Mouse (Mus musculus): ENCODE measurements around the gene H2afv.

DNA sequence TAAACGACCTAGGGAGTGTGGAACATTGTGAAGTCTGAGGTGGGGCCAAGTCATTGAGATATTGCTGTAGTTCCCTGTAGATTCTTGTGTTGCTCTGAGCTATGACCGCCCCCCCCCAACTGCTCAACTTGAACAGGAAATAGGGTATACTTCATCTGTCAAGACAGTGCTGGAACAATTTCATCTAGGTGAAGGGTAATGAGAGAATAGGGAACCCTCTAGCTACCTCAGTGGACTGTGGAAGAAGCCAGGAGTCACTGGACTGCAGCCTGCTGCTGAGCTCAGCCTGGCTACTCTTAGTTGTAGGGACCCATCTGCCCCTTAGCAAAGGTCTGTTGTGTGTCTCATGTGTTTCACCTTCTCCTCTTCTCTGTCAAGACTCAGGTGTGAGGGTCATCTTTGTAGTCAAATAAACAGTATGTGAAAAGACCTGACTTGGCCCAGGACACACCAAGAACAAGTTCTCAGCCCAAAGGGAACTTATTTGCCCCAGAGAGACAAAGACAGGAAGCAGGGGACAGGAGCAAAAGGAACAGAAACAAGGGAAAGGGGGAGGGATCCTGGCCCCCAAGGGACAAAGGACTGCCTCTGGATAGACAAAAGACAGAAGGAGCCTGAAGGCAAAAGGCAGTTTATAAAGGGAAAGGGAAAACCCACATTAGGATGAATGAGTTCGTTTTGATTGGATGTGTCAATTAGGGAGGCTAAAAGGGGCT lies 40.2 kb upstream of the H2afv start:
- TF ChIP-seq POLR2A (IDR thresholded peaks at IDR 0.05; ENCODE audit: control insufficient read depth, extremely low read depth, insufficient read depth, low read length, poor library complexity) (no peak), CTCF (IDR thresholded peaks at IDR 0.05; ENCODE audit: borderline replicate concordance, control insufficient read depth, extremely low read depth, insufficient read depth, low read length, poor library complexity) (no peak)
